ENCODE assay signal across 14 mouse cellular contexts in the genomic region with DNA sequence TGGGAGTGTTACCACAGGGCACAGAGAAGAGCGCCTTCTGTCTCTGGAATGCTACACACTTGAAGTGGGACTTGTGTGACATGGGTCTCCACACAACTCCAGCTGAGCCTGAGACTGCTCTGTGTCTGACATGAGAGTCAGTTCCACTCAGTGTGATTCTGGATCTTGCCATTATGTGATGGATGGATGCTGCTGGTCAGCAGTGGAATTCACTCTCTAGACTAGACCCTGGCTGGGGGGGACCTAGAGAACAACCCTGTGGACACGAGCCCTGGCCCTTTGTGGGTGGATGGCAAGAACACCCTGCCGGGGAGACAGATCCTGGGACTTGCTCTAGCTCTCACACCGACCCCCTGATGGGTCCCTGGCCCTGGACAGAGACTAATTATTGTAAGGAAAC.
"Had no signal": no experiment of that assay in that cellular context is flagged by ENCODE, and none has a peak within 500 bp of the region (broad histone marks: within the 10 kb centered on the region; RNA-seq: fewer than 3 reads in every experiment).

No protein-coding gene starts in this region.

- DNase-seq: kidney, adult 8-10 months; kidney, postnatal 36 days; layer of hippocampus, adult 9-11 months; layer of hippocampus, postnatal 36 days; lung, embryonic 14.5 days; lung, postnatal 14 days; retina, postnatal 1 day; right cerebral cortex, postnatal 4 days; spleen, adult 18-20 months; thymus, adult 18-20 months; thymus, postnatal 14 days had no signal

- H3K4me2 ChIP-seq: liver, embryonic 12.5 days; lung, embryonic 14.5 days; neural tube, embryonic 12.5 days had no signal

- H3K27ac ChIP-seq: liver, embryonic 12.5 days; neural tube, embryonic 12.5 days had no signal

- H3K4me1 ChIP-seq: neural tube, embryonic 12.5 days had no signal

- H3K4me3 ChIP-seq: liver, embryonic 12.5 days; myocyte; neural tube, embryonic 12.5 days had no signal

- H3K9me3 ChIP-seq: liver, embryonic 12.5 days; neural tube, embryonic 12.5 days had no signal

- H3K9ac ChIP-seq: liver, embryonic 12.5 days; lung, embryonic 14.5 days; neural tube, embryonic 12.5 days had no signal

- H3K27me3 ChIP-seq: liver, embryonic 12.5 days; neural tube, embryonic 12.5 days had no signal
